Mouse (Mus musculus): ENCODE results near the gene Tmem131. TPM values are rescaled to one million over a fixed set of nuclear protein-coding genes. Genes with fewer than 3 reads are reported as not detected.
"Not testable (repeated sequence)": the region's sequence is repeated elsewhere in the genome, so short reads cannot be mapped to it uniquely, and the experiment has no call there.

Gene Tmem131
- polyA plus RNA-seq, 1 experiment from 2014 or later: 15.2 TPM

- DNase-seq (ENCODE audit: low spot score): peak; percentile 60
Observed at GRCm38 (mm10) chr1:36920154-36920716, 23.2 kb downstream of the Tmem131 start.

- peak; percentile 73 for DNase-seq (ENCODE audit: low spot score)
Observed at GRCm38 (mm10) chr1:36919728-36920127, 23.7 kb downstream of the Tmem131 start.

GRCm38 (mm10) chr1:36917423-36917822, 26.0 kb downstream of the Tmem131 start:
- no peak for DNase-seq (ENCODE audit: low spot score)

GRCm38 (mm10) chr1:36915200-36915580, 28.3 kb downstream of the Tmem131 start:
- peak; percentile 60 for DNase-seq (ENCODE audit: low spot score)

- no peak for DNase-seq (ENCODE audit: low spot score)
Observed at GRCm38 (mm10) chr1:36914455-36915199, 28.8 kb downstream of the Tmem131 start.

GRCm38 (mm10) chr1:36913806-36914205, 29.7 kb downstream of the Tmem131 start:
- no peak for DNase-seq (ENCODE audit: low spot score)

- DNase-seq (ENCODE audit: low spot score): peak; percentile 51
Observed at GRCm38 (mm10) chr1:36912239-36912638, 31.2 kb downstream of the Tmem131 start.

GRCm38 (mm10) chr1:36911603-36912002, 31.9 kb downstream of the Tmem131 start:
- DNase-seq (ENCODE audit: low spot score): no peak

GRCm38 (mm10) chr1:36910397-36910796, 33.1 kb downstream of the Tmem131 start:
- DNase-seq (ENCODE audit: low spot score): no peak

GRCm38 (mm10) chr1:36909965-36910364, 33.5 kb downstream of the Tmem131 start:
- DNase-seq (ENCODE audit: low spot score): not testable (repeated sequence)

- DNase-seq (ENCODE audit: low spot score): no peak
Observed at GRCm38 (mm10) chr1:36905216-36905615, 38.2 kb downstream of the Tmem131 start.

- peak; percentile 41 for DNase-seq (ENCODE audit: low spot score)
Observed at GRCm38 (mm10) chr1:36904489-36904888, 39.0 kb downstream of the Tmem131 start.

- DNase-seq (ENCODE audit: low spot score): peak; percentile 62
Observed at GRCm38 (mm10) chr1:36904084-36904451, 39.4 kb downstream of the Tmem131 start.

- no peak for DNase-seq (ENCODE audit: low spot score)
Observed at GRCm38 (mm10) chr1:36903376-36904083, 39.9 kb downstream of the Tmem131 start.

GRCm38 (mm10) chr1:36902533-36903315, 40.7 kb downstream of the Tmem131 start:
- no peak for DNase-seq (ENCODE audit: low spot score)

GRCm38 (mm10) chr1:36899622-36900021, 43.8 kb downstream of the Tmem131 start:
- DNase-seq (ENCODE audit: low spot score): no peak

- no peak for DNase-seq (ENCODE audit: low spot score)
Observed at GRCm38 (mm10) chr1:36896423-36896822, 47.0 kb downstream of the Tmem131 start.

- no peak for DNase-seq (ENCODE audit: low spot score)
Observed at GRCm38 (mm10) chr1:36895452-36895851, 48.0 kb downstream of the Tmem131 start.

- DNase-seq (ENCODE audit: low spot score): no peak
Observed at GRCm38 (mm10) chr1:36894136-36894535, 49.3 kb downstream of the Tmem131 start.

GRCm38 (mm10) chr1:36893720-36894119, 49.7 kb downstream of the Tmem131 start:
- DNase-seq (ENCODE audit: low spot score): not testable (repeated sequence)

GRCm38 (mm10) chr1:36893146-36893545, 50.3 kb downstream of the Tmem131 start:
- no peak for DNase-seq (ENCODE audit: low spot score)

GRCm38 (mm10) chr1:36892461-36892860, 51.0 kb downstream of the Tmem131 start:
- DNase-seq (ENCODE audit: low spot score): no peak

Measured in thymus, postnatal 0 days (tissue).